Mouse (Mus musculus): ENCODE results near the gene Slc22a23. TPM values are rescaled to one million over a fixed set of nuclear protein-coding genes. Genes with fewer than 3 reads are reported as not detected.

The Slc22a23 gene
- total and polyA plus RNA-seq, 3 experiments, result 11.1 to 14.2 (median 12.2) TPM

DNA sequence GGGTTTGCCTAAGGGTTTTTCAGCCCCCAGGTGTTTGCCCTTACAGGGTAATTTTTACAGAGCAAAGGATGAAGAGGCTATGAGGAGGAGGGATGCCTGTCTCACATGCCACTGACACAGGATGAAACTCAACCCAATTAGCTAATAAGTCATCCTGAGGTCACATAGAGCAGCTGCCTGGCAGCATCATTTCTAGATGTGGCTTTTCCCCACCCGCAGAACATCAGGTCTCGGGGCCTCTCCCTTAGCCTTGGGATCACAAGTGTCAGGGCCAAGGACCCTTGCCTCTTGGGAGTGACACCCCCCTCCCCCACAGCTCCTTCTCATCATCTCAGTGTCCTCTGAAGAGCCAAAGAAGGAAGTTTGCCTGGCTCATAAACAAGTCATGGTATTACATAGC is 21.6 kb downstream of the Slc22a23 start:
- TF ChIP-seq EP300 (IDR thresholded peaks at IDR 0.05; ENCODE audit: insufficient read depth, low read depth, low read length), result no peak
- intact Hi-C loops (cut with DNase I), result no loop called here
- Histone ChIP-seq H3K9ac (ENCODE audit: low read depth, low read length) (no peak overlapping the region), H3K27ac (no peak overlapping the region), H3K79me2 (replicated peaks; ENCODE audit: control insufficient read depth, insufficient read depth, low read length) (0 out of 2 replicates have a peak, but pooled peaks cover 2% of the 10 kb centered on the region), H3K36me3 (ENCODE audit: control insufficient read depth, insufficient read depth, low read length) (no peaks in the 10 kb centered on the region), H3K27me3 (ENCODE audit: control insufficient read depth, insufficient read depth, low read length) (no peaks in the 10 kb centered on the region), H3K4me1 (ENCODE audit: control insufficient read depth, insufficient read depth, low read length) (no peaks in the 10 kb centered on the region), H3K4me3 (no peak overlapping the region)
- no peak for DNase-seq
- 80% methylated on average over 2 of the region's 2 CpGs for WGBS

DNA sequence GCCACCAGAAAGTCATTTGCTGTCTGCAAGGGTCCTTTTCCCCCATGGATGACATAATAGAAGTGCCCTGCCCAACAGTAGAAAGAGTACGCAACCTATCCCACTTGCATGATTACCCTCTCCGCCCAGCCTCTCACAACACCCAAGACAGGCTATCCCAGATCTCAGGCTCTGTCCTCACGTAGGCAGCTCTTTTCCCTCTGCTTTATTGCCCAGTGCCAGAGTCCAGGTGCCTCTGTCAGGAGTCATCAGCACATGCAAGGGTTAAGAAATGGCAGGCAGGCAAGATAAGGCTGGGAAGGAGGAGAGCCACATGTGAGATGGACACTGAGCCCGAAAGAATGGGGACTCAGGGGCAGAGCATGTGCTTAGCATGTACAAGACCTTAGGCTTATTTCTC is 24.5 kb downstream of the Slc22a23 start:
- Histone ChIP-seq H3K36me3 (ENCODE audit: control insufficient read depth, insufficient read depth, low read length) (no peaks in the 10 kb centered on the region), H3K27me3 (ENCODE audit: control insufficient read depth, insufficient read depth, low read length) (no peaks in the 10 kb centered on the region), H3K9ac (ENCODE audit: low read depth, low read length) (no peak overlapping the region), H3K4me3 (no peak overlapping the region), H3K27ac (no peak overlapping the region), H3K4me1 (ENCODE audit: control insufficient read depth, insufficient read depth, low read length) (no peaks in the 10 kb centered on the region), H3K79me2 (replicated peaks; ENCODE audit: control insufficient read depth, insufficient read depth, low read length) (0 out of 2 replicates have a peak, but pooled peaks cover 2% of the 10 kb centered on the region)
- DNase-seq, result no peak
- intact Hi-C loops (cut with DNase I), result no loop called here
- TF ChIP-seq POLR2A (IDR thresholded peaks at IDR 0.05; ENCODE audit: insufficient read depth, low read depth, low read length), result no peak
- TF ChIP-seq CTCF (IDR thresholded peaks at IDR 0.05), result no peak
- no peak for TF ChIP-seq EP300 (IDR thresholded peaks at IDR 0.05; ENCODE audit: insufficient read depth, low read depth, low read length)
- WGBS, result 90% methylated on average over 4 of the region's 4 CpGs

DNA sequence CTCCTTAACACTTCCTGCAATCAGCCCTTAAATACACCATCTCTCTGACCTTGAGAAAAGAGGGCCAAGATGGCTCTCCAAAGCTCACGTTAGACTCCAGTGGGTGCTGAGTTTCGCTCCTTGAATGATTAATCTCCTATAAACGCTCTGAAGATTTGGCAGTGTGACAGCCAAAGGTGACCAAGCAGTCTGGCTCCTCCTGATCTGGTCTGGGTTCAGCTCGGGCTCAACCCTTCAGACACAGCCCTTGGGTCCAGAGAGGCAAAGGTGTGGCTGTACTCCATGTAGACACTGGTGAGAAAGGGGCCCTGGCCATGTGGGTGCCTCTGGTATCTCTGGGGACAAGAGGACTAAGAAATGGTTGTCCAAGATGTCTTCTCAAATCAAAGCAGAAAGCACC is 27.9 kb downstream of the Slc22a23 start:
- intact Hi-C loops (cut with DNase I), result no loop called here
- Histone ChIP-seq H3K4me1 (ENCODE audit: control insufficient read depth, insufficient read depth, low read length) (no peaks in the 10 kb centered on the region), H3K79me2 (replicated peaks; ENCODE audit: control insufficient read depth, insufficient read depth, low read length) (no peaks in the 10 kb centered on the region), H3K27ac (no peak overlapping the region), H3K4me3 (no peak overlapping the region), H3K9ac (ENCODE audit: low read depth, low read length) (no peak overlapping the region), H3K27me3 (ENCODE audit: control insufficient read depth, insufficient read depth, low read length) (no peaks in the 10 kb centered on the region), H3K36me3 (ENCODE audit: control insufficient read depth, insufficient read depth, low read length) (no peaks in the 10 kb centered on the region)
- no peak for DNase-seq
- TF ChIP-seq EP300 (IDR thresholded peaks at IDR 0.05; ENCODE audit: insufficient read depth, low read depth, low read length), result no peak
- TF ChIP-seq POLR2A (IDR thresholded peaks at IDR 0.05; ENCODE audit: insufficient read depth, low read depth, low read length), result no peak
- no peak for TF ChIP-seq CTCF (IDR thresholded peaks at IDR 0.05)
- WGBS, result 67% methylated on average over 4 of the region's 4 CpGs

DNA sequence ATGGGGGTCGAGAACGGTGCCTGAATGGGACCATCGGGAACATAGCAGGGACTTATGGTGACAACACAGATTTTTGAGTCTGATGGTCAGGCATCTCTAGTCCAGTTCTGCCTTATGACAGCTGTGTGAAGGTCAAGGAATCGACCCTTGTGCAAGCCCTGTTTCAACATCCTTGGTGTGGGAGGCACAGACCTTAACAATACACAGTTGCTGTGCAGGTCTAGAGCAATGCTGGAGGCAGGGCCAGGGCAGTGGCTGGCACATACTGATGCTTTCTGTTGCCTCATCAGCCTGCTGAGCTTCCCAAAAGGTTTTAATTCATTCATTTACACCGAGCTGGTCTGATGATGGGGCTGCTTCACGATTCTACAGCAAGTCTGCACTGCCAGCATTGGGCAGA is 28.5 kb downstream of the Slc22a23 start:
- no peak for DNase-seq
- Histone ChIP-seq H3K27me3 (ENCODE audit: control insufficient read depth, insufficient read depth, low read length) (no peaks in the 10 kb centered on the region), H3K9ac (ENCODE audit: low read depth, low read length) (no peak overlapping the region), H3K79me2 (replicated peaks; ENCODE audit: control insufficient read depth, insufficient read depth, low read length) (no peaks in the 10 kb centered on the region), H3K36me3 (ENCODE audit: control insufficient read depth, insufficient read depth, low read length) (no peaks in the 10 kb centered on the region), H3K4me3 (no peak overlapping the region), H3K27ac (no peak overlapping the region), H3K4me1 (ENCODE audit: control insufficient read depth, insufficient read depth, low read length) (no peaks in the 10 kb centered on the region)
- WGBS, result 78% methylated on average over 6 of the region's 6 CpGs
- intact Hi-C loops (cut with DNase I), result no loop called here
- no peak for TF ChIP-seq EP300 (IDR thresholded peaks at IDR 0.05; ENCODE audit: insufficient read depth, low read depth, low read length)
- TF ChIP-seq CTCF (IDR thresholded peaks at IDR 0.05), result no peak
- TF ChIP-seq POLR2A (IDR thresholded peaks at IDR 0.05; ENCODE audit: insufficient read depth, low read depth, low read length), result no peak

DNA sequence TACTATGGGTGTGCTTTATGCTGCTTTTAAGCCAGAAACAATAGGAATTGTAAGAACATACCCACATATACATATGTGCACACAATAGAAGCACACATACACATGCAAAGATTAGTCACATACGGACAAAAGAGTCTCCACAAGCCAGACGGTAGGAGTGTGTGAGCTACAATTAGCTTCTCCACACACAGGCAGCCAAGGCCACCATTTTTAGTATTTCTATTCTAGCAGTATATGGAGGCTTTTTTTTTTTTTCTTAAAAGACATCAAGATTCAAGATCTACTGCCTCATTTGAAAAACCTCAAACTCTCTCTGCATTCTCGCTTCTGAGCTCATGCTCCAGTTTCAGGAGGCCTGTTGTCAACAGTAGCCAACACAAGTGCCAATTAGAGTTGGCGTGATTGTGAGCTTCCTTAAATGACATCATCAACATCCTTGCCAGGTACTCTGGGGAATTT is 31.9 kb downstream of the Slc22a23 start:
- no peak overlapping the region for H3K9ac ChIP-seq (ENCODE audit: low read depth, low read length)
- 28% methylated on average over 4 of the region's 4 CpGs for WGBS
- H3K79me2 ChIP-seq (replicated peaks; ENCODE audit: control insufficient read depth, insufficient read depth, low read length), result no peaks in the 10 kb centered on the region
- no peak overlapping the region for H3K4me3 ChIP-seq
- no peaks in the 10 kb centered on the region for H3K27me3 ChIP-seq (ENCODE audit: control insufficient read depth, insufficient read depth, low read length)
- no peak for DNase-seq
- intact Hi-C loops (cut with DNase I), result no loop called here
- no peak overlapping the region for H3K27ac ChIP-seq
- TF ChIP-seq EP300 (IDR thresholded peaks at IDR 0.05; ENCODE audit: insufficient read depth, low read depth, low read length) (no peak), CTCF (IDR thresholded peaks at IDR 0.05) (no peak), POLR2A (IDR thresholded peaks at IDR 0.05; ENCODE audit: insufficient read depth, low read depth, low read length) (no peak)
- no peaks in the 10 kb centered on the region for H3K4me1 ChIP-seq (ENCODE audit: control insufficient read depth, insufficient read depth, low read length)
- no peaks in the 10 kb centered on the region for H3K36me3 ChIP-seq (ENCODE audit: control insufficient read depth, insufficient read depth, low read length)

DNA sequence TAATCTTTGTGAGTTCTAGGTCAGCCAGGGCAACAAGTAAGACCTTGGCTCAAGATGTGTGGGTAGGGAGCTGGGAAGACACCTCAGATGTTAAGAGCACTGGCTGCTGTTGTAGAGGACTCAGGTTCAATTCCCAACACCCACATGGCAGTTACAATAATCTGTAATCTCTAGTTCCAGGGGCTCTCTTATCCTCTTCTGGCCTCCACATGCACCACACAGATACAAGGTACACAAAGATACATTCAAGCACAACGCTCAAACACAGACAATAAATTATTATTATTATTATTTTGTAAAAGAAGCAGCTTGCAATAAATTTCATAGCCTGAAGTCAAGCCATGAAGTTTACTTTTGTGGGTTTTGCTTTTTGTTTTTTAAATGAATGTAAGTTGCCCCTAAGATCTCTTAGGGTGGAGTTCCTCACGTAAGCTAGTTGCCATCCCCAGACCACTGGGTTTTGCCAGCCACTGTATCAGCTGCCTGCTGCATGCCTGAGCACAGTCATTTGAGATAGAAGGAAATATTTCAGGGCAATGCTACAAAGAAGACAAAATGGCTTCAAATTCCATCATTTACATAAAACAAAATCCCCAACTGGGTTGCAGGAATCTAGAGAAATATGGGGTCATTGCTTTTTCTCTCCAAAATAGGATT is 32.5 kb downstream of the Slc22a23 start:
- Histone ChIP-seq H3K79me2 (replicated peaks; ENCODE audit: control insufficient read depth, insufficient read depth, low read length) (no peaks in the 10 kb centered on the region), H3K36me3 (ENCODE audit: control insufficient read depth, insufficient read depth, low read length) (no peaks in the 10 kb centered on the region), H3K4me1 (ENCODE audit: control insufficient read depth, insufficient read depth, low read length) (no peaks in the 10 kb centered on the region), H3K27me3 (ENCODE audit: control insufficient read depth, insufficient read depth, low read length) (no peaks in the 10 kb centered on the region), H3K27ac (no peak overlapping the region), H3K9ac (ENCODE audit: low read depth, low read length) (no peak overlapping the region), H3K4me3 (no peak overlapping the region)
- TF ChIP-seq POLR2A (IDR thresholded peaks at IDR 0.05; ENCODE audit: insufficient read depth, low read depth, low read length) (no peak), EP300 (IDR thresholded peaks at IDR 0.05; ENCODE audit: insufficient read depth, low read depth, low read length) (no peak), CTCF (IDR thresholded peaks at IDR 0.05) (no peak)
- DNase-seq, result no peak
- WGBS, result 84% methylated on average over 2 of the region's 2 CpGs
- intact Hi-C loops (cut with DNase I), result no loop called here
